Mouse (Mus musculus) brain, embryonic 14.5 days (tissue): ENCODE data around the gene Tctex1d4.

Experiments used
- CTCF ChIP-seq: fragments of 200-500 bp; IDR thresholded peaks from 2 replicates; pipeline ENCODE4 v1.5.1; 2012; ENCODE audit warnings: inconsistent platforms, mild to moderate bottlenecking, moderate library complexity, borderline replicate concordance; ENCODE audit not compliant: insufficient read depth, insufficient read length; ENCODE audit errors: extremely low read depth
- POLR2A ChIP-seq: fragments of 200-500 bp; IDR thresholded peaks from 2 replicates; pipeline ENCODE4 v1.6.1; 2012; ENCODE audit warnings: mild to moderate bottlenecking, inconsistent platforms, borderline replicate concordance; ENCODE audit not compliant: poor library complexity, insufficient read depth, insufficient read length, severe bottlenecking; ENCODE audit errors: extremely low read depth

- no peak for TF ChIP-seq POLR2A
- TF ChIP-seq CTCF = no peak
Measured at GRCm38 (mm10) chr4:117132794-117133143, 6.2 kb downstream of the Tctex1d4 start.
